Mouse (Mus musculus): ENCODE results near the gene 4933411K16Rik. TPM values are rescaled to one million over a fixed set of nuclear protein-coding genes. Genes with fewer than 3 reads are reported as not detected.
A peak's percentile ranks its signal among the peaks of the same experiment; 100 is the strongest.

The 4933411K16Rik gene
- total RNA-seq, 2 experiments from 2014 or later: not detected

- no peak for DNase-seq (ENCODE audit: low spot score)
- intact Hi-C loops (cut with DNase I): loop anchor here (2.0 kb wide), 2 partner anchors 35 to 133 kb away; no protein-coding TSS in a partner anchor
Measured at GRCm38 (mm10) chr19:42034146-42034775, 17.8 kb upstream of the 4933411K16Rik start.

DNA sequence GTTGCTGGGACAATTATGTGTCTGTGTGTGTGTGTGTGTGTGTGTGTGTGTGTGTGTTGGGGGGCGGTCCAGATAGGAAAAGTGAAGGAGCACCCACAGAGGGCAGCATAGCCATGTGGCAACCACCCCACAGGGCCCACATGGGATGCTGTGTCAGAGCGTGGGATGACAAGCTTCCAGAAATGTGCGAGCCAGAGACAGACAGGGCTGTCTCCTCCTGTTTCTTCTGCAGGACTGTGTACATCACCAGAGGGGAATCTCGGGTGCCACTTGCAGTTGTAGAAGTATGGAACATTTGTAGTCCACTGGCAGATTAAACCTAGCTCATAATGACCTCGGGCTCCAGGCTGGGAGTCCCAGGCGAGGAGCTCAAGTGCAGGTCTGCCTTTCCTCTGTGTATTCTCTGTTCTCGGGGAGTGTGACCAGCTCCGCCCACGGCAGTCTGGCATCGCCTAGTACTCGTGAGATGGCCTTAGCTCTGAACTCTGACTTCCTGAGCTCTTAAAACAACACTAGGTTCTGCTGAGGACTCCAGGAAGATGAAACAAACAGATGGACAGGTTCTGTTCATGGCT, 17.1 kb upstream of the 4933411K16Rik start:
- DNase-seq (ENCODE audit: low spot score): no peak
- intact Hi-C loops (cut with DNase I): loop anchor here (2.0 to 5.0 kb wide), 3 partner anchors 34 to 132 kb away; no protein-coding TSS in a partner anchor

DNA sequence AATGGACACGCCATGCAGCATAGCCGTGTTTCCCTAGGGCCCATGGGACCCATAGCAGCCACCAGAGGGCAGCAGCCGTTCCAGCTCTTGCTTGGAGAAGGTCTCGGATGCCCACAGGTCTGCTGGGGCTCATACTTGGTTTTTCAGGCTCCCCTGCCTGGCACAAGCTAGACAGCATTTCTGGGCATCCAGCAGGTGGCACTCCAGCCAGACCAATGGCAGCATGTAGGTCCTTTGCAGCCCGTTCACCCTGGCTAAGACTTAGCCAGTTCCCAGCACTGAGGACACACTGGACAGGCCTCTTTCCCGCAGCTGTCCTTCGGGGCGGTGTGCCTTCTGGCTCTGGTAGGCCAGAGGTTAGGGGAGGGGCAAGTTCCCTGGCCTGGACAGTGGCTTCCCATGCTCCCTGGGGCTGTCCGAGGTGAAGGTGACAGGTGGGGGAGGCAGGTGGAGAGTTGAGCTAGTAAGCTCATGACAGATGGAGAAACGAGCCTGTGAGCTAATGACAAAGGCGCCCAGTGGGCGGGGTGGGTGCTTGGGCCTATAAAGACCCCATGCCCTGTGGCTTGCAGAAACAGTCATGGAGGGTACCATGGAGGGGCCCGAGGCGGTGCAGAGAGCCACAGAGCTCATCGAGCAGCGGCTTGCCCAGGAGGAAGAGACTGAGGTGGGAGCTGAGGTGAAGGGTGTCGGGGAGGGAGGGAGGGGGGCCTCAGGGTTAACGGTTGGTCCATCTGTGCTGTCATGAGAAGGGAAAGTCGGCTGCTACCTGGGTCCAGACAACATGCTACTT, 16.4 kb upstream of the 4933411K16Rik start, which contains the start of gene Ankrd2:
Gene Ankrd2 (plus strand): TSS at position 545 of the 793 bp plus-strand sequence.
- peak; percentile 56 for DNase-seq (ENCODE audit: low spot score)
- intact Hi-C loops (cut with DNase I): loop anchor here (2.0 to 5.0 kb wide), 3 partner anchors 33 to 131 kb away; no protein-coding TSS in a partner anchor

- intact Hi-C loops (cut with DNase I): loop anchor here (5.0 kb wide), 1 partner anchor 116 kb away; no protein-coding TSS in a partner anchor
- no peak for DNase-seq (ENCODE audit: low spot score)
Measured at GRCm38 (mm10) chr19:42036357-42036756, 15.7 kb upstream of the 4933411K16Rik start.

- no peak for DNase-seq (ENCODE audit: low spot score)
- intact Hi-C loops (cut with DNase I): loop anchor here (5.0 kb wide), 1 partner anchor 115 kb away; no protein-coding TSS in a partner anchor
Measured at GRCm38 (mm10) chr19:42037167-42037702, 14.8 kb upstream of the 4933411K16Rik start.

DNA sequence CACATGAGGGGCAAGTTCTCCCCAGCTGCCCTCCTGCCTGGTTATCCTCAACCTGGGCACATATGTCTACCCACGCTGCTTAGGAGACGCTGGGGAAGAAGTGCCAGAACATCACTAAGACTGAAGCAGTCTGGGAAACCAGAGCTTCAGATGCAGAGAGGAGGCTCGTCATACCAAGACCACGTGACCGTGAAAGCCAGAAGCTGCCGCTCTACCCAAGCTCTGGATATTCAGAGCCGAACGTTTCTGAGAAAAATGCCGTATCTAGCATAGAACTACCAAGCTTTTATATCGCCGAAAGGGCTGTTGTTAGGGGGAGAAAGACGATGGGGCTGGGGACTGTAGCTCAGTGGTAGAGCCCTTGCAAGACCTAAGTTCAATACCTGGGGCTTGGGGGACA, 13.7 kb upstream of the 4933411K16Rik start:
- DNase-seq (ENCODE audit: low spot score): no peak
- intact Hi-C loops (cut with DNase I): loop anchor here (5.0 kb wide), 1 partner anchor 114 kb away; no protein-coding TSS in a partner anchor

DNA sequence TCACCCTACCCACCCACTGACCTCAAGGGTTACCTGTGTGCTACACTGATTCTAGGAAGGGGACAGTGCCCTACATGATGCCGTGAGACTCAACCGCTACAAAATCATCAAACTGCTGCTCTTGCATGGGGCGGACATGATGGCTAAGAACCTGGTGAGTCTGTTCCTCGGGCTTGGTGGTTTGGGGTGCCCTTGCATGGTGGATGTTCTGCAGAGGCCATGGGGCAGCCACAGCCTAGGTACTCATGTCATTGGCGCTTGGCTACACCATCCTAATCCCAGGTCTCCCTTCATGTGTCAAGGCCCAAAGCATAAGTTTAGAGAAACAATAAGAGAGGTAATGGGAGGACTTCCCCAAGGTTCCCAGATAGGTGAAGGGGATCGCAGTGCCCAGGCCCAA, 8.1 kb upstream of the 4933411K16Rik start:
- DNase-seq (ENCODE audit: low spot score): no peak
- intact Hi-C loops (cut with DNase I): no loop called here

- intact Hi-C loops (cut with DNase I): no loop called here
- DNase-seq (ENCODE audit: low spot score): peak; percentile 75
Measured at GRCm38 (mm10) chr19:42045269-42046102, 6.6 kb upstream of the 4933411K16Rik start, which contains the start of gene Hoga1. TSS of gene Hoga1 (plus strand) at chr19:42045610.

DNA sequence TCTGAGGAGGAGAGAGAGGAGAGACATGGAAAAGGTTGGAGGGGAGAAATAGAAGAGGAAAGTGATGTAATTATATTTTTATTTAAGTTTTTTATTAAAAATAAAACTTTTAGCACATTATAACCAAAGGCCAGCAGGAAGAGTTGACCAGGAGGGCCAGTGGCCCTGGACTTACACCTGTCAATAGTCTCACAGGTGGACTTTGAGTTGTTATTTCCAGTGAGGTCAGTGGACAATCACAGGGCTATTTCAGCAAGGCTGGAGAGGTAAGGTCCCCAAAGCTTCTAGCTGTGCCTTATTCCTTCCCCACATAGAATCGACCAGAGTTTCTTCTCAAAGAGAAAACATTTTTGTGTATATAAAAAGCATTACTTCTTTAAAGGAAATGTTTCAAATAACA, 1.8 kb upstream of the 4933411K16Rik start:
- no peak for DNase-seq (ENCODE audit: low spot score)
- intact Hi-C loops (cut with DNase I): no loop called here

DNA sequence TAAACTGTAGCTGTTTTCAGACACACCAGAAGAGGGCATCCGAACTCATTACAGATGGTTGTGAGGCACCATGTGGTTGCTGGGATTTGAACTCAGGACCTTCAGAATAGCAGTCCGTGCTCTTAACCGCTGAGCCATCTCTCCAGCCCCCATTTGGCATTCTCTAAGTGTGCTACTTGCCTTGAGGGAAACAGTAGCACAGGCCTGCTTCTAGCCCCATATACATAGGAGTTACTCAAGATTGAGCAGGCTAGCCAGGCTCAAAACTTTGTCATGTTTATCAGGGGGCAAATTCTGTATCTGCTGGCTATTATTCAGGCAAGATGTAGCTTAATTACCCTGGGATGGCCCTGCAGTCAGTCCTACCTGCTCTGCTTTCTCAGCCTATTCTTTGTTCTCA, 697 bp upstream of the 4933411K16Rik start:
- DNase-seq (ENCODE audit: low spot score): no peak
- intact Hi-C loops (cut with DNase I): no loop called here

- intact Hi-C loops (cut with DNase I): no loop called here
- no peak for DNase-seq (ENCODE audit: low spot score)
Measured at GRCm38 (mm10) chr19:42054255-42054654, 2.2 kb downstream of the 4933411K16Rik start.

GRCm38 (mm10) chr19:42055881-42056280, 3.8 kb downstream of the 4933411K16Rik start:
- intact Hi-C loops (cut with DNase I): no loop called here
- peak; percentile 62 for DNase-seq (ENCODE audit: low spot score)

DNA sequence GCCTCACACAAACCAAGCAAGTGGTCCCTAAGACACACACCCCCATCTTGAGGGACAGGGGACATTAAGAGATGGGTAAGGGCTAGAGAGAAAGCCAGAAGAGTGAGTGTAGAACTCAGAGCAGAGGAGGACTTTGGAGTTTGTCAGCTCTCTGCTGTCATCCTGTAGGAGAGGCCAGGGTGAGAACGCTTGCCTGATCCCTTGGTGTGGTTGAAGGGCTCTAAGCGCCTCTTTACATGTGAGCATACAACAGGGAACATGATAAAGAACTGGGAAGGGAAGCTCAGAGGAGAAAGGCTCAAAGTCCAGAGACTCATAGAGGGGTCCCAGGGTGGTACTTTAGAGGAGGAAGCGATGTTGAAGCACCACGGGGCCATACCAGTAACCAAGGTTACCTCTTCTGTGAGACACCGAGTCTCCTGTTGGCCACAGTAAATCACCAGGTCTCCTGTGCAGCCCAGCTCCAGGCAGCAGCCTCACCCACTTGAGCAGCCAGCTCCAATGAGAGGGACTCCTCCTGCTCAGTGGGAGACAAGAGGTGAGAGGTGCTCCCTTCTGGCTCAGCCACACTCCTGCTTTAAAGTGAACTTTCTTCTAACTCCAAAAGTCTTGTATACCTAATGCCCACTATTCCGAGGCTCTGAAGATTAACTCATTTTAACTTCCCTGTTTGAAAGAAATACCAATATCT, 4.8 kb downstream of the 4933411K16Rik start:
- intact Hi-C loops (cut with DNase I): no loop called here
- no peak for DNase-seq (ENCODE audit: low spot score)

DNA sequence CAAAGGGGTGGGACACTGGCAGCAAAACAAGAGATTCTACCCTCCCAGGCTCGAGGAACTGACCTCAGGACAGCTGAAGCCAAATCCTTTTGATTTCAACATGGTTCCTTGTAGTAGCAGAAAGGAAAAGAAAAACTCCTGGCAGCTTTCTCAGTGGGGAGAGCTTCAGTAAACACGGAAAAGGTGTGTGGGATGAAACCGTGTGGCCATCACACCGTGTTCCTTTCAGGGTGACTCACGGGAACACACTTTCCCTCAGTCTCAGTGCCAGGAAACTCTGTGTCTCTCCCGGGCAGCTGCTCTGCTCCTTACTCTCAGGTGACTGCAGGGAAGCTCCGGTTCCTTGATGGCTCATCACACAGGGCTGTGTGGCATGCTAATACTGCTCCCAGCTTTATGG, 6.4 kb downstream of the 4933411K16Rik start:
- DNase-seq (ENCODE audit: low spot score): no peak
- intact Hi-C loops (cut with DNase I): no loop called here

GRCm38 (mm10) chr19:42061443-42061842, 9.4 kb downstream of the 4933411K16Rik start:
- intact Hi-C loops (cut with DNase I): no loop called here
- no peak for DNase-seq (ENCODE audit: low spot score)

GRCm38 (mm10) chr19:42068441-42069240, 16.6 kb downstream of the 4933411K16Rik start:
- intact Hi-C loops (cut with DNase I): loop anchor here (2.0 kb wide), 1 partner anchor 34 kb away; the partner anchor contains the start of gene Ankrd2
- no peak for DNase-seq (ENCODE audit: low spot score)

DNA sequence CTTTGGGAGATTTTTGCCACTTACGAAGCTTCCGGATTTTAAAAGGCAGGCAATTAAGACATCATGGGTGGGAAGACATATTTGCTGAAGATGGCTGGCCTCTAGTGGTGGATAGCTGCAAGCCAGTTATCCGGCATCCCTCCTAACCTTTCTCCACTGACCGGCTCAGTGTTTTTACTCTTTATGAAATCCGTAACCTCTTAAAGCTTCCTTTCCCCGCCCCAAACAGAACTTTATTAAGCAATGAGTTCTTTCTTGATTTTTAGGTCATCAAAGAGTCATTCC, 17.1 kb downstream of the 4933411K16Rik start:
- no peak for DNase-seq (ENCODE audit: low spot score)
- intact Hi-C loops (cut with DNase I): loop anchor here (2.0 kb wide), 1 partner anchor 34 kb away; the partner anchor contains the start of gene Ankrd2

DNA sequence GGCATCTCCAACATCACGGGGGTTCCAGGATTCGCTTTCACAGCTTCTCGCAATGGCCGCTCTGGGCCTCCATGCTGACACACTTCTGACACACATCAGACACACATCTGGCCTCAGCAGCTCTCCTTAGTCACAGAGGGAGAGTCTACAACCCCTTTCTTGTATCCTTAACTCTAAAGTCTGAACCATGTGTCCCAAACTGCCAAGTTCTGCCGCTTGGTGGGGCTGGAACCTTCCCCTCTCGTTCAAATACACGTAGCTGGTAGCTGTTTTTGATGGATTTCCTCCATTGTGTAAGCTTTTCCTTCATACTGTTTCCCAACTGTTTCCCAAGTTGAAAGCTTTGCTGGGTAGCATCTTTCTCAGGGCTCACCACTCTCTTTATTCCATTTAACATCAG, 19.2 kb downstream of the 4933411K16Rik start:
- no peak for DNase-seq (ENCODE audit: low spot score)
- intact Hi-C loops (cut with DNase I): no loop called here

Measured in heart, postnatal 25 days (tissue).